Mouse (Mus musculus) lung, embryonic 16.5 days (tissue): ENCODE results near the gene Ctu2. TPM values are rescaled to one million over a fixed set of nuclear protein-coding genes. Genes with fewer than 3 reads are reported as not detected.

Experiments used
- ATAC-seq: fragments of 200-750 bp; cut with Nextera tagmentation; 2 replicates; pipeline ENCODE4 v1.8.0; 2017; ENCODE audit warnings: low read depth, mild to moderate bottlenecking, moderate library complexity
- H3K27ac ChIP-seq: fragments of 300-500 bp; sonication (generic); 2 replicates; pipeline ENCODE4 v1.5.1; 2014; ENCODE audit warnings: mild to moderate bottlenecking, control low read depth, low read length
- H3K27me3 ChIP-seq: fragments of 300-500 bp; sonication (generic); 2 replicates; pipeline ENCODE4 v1.6.1; 2014; ENCODE audit warnings: low read depth, low read length, mixed read lengths; ENCODE audit not compliant: control insufficient read depth, insufficient read depth
- H3K36me3 ChIP-seq: fragments of 300-500 bp; sonication (generic); 2 replicates; pipeline ENCODE4 v1.6.1; 2014; ENCODE audit warnings: low read length; ENCODE audit not compliant: control insufficient read depth, insufficient read depth
- H3K4me1 ChIP-seq: fragments of 300-500 bp; sonication (generic); replicated peaks from 2 replicates; pipeline ENCODE4 v1.6.1; 2014; ENCODE audit warnings: low read length, mixed read lengths; ENCODE audit not compliant: control insufficient read depth, insufficient read depth
- H3K4me2 ChIP-seq: fragments of 300-500 bp; sonication (generic); 2 replicates; pipeline ENCODE4 v1.6.1; 2014; ENCODE audit warnings: low read depth, low read length, control low read depth
- H3K4me3 ChIP-seq: fragments of 300-500 bp; sonication (generic); 2 replicates; pipeline ENCODE4 v1.5.1; 2014; ENCODE audit warnings: mild to moderate bottlenecking, low read length, control low read depth
- H3K9ac ChIP-seq: fragments of 300-500 bp; sonication (generic); 2 replicates; pipeline ENCODE4 v1.6.1; 2014; ENCODE audit warnings: low read length, control low read depth
- H3K9me3 ChIP-seq: fragments of 300-500 bp; sonication (generic); 2 replicates; pipeline ENCODE4 v1.6.1; 2016; ENCODE audit warnings: low read length; ENCODE audit not compliant: control insufficient read depth
- WGBS: fragments of 180-500 bp; shearing (Covaris S2); extraction: QIAGEN DNeasy Blood & Tissue Kit; methylation state at CpG from one replicate; pipeline ENCODE4 v1.1.7; 2014; 5-methylcytosine and 5-hydroxymethylcytosine counted together
- polyA plus RNA-seq: library from polyadenylated mRNA; unstranded; fragments of >200 nt; fragmentation: Nextera tagmentation; extraction: Ambion mirVana; gene quantifications from 2 replicates; pipeline ENCODE4 v1.2.1, GENCODE M21; 2015

The Ctu2 gene
- polyA plus RNA-seq, 1 experiment from 2014 or later: 36.9 TPM

DNA sequence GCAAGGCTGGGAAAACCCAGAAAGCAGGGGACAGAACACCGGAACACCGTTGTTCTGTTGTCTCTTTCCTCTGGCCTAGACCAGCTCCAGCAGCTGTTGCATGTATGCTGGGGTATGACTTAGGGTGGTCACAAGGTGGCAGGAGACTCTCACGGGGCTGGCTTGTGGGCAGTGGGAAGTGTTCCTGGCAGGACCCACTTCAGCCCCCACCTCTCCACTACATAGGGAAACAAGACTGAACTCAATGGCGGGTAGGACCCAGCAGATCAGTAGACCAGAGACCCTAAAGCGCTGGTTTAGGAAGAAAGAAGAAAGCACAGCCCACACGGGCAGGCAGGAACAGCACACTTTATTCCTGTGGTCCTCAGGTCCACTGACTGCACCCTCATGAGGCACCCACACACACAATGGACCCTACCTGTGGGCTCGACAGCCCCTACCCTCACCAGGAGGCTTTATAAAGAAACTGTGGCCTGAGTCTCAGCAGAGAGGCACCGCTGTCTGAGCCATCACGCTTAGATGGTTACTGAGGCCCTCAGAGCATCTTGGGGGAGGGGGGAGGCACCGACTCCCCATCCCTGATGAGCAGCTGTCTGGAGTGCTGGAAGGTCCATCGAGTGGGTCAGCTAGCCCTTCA is 42.6 kb upstream of the Ctu2 start:
- H3K9me3 ChIP-seq: 0 out of 2 replicates have a peak, but pooled peaks cover 5% of the 10 kb centered on the region
- H3K4me3 ChIP-seq: peak overlapping the region; percentile 73
- no peaks in the 10 kb centered on the region for H3K27me3 ChIP-seq
- H3K4me1 ChIP-seq: peaks cover 19% of the 10 kb centered on the region
- ATAC-seq: peak; percentile 31
- peak overlapping the region; percentile 89 for H3K9ac ChIP-seq
- H3K27ac ChIP-seq: peak overlapping the region; percentile 28; the same call in 1 of the 2 replicates
- 53% methylated on average over 11 of the region's 11 CpGs for WGBS
- peak overlapping the region; percentile 92 for H3K4me2 ChIP-seq
- peaks cover 4% of the 10 kb centered on the region for H3K36me3 ChIP-seq

DNA sequence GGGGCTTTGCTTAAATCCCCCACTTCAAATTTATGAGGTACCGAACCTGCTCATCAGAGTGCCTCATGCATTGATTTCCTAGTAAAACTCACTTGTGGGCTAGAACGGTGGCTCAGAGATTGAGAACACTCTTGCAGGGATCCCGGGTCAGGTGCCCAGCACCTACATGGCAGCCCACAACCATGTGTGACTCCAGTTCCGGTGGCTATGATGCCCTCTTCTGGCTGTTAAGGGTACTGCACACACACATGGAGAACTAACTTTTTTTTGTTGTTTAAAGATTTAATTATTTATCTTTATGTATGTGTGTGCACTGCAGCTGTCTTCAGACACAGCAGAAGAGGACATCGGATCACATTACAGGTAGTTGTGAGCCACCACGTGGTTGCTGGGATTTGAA is 40.6 kb upstream of the Ctu2 start:
- peaks cover 19% of the 10 kb centered on the region for H3K4me1 ChIP-seq
- 90% methylated on average over 6 of the region's 6 CpGs for WGBS
- H3K4me3 ChIP-seq: no peak overlapping the region
- H3K9ac ChIP-seq: no peak overlapping the region
- H3K4me2 ChIP-seq: no peak overlapping the region
- H3K36me3 ChIP-seq: peaks cover 4% of the 10 kb centered on the region
- H3K27ac ChIP-seq: no peak overlapping the region
- 0 out of 2 replicates have a peak, but pooled peaks cover 5% of the 10 kb centered on the region for H3K9me3 ChIP-seq
- no peaks in the 10 kb centered on the region for H3K27me3 ChIP-seq
- no peak for ATAC-seq

DNA sequence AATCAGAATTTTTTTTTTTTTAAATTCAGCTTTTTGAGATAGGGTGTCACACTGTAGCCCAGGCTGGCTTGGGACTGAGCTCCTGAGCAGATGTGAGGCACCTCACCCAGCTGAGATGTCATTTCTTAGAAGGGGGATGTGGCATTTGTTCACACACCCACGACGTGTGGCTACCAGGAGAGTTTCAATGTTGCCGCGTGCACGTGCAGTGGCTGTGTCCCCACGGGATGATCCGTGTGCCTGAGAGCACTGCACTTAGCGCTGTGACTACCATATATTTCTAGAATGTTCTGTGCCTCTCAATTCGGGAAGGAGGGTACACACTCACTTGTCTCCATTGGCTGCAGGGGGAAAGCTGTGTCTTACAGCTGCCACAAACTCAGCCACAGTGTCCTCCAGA is 39.8 kb upstream of the Ctu2 start:
- Histone ChIP-seq H3K9ac (no peak overlapping the region), H3K4me3 (no peak overlapping the region), H3K9me3 (0 out of 2 replicates have a peak, but pooled peaks cover 5% of the 10 kb centered on the region), H3K4me2 (no peak overlapping the region), H3K4me1 (peaks cover 18% of the 10 kb centered on the region), H3K36me3 (peaks cover 4% of the 10 kb centered on the region), H3K27ac (no peak overlapping the region), H3K27me3 (no peaks in the 10 kb centered on the region)
- WGBS: 92% methylated on average over 9 of the region's 9 CpGs
- ATAC-seq: no peak

DNA sequence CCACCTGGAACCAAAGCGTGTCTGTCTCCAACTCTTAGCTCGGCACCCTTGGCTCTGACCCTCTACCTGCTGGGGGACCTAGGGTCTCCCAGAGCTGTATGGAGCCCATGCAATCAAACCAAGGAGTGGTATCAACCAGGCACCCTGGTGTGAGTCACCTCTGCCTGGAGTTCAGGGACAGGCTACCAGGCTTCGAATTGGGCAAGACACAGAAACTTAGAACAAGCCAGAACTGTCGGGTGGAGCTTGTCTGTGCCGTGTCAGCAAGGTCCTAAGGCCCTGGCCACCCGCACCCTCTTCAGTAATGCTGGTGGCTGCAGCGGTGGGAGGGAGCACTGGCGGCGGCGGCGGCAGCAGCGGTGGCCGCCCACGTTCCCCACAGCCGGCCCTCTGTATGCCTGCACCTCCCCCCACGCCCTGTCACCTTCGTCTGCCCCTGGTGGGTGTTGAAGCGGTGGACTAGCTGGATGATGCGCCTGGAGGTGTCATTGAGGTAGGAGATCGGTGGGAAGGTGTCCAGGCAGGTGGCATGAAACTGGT is 39.3 kb upstream of the Ctu2 start:
- Histone ChIP-seq H3K4me2 (no peak overlapping the region), H3K9me3 (0 out of 2 replicates have a peak, but pooled peaks cover 5% of the 10 kb centered on the region), H3K36me3 (peaks cover 4% of the 10 kb centered on the region), H3K4me3 (no peak overlapping the region), H3K27ac (no peak overlapping the region), H3K9ac (no peak overlapping the region), H3K4me1 (peaks cover 13% of the 10 kb centered on the region), H3K27me3 (no peaks in the 10 kb centered on the region)
- WGBS: 82% methylated on average over 20 of the region's 20 CpGs
- ATAC-seq: no peak

DNA sequence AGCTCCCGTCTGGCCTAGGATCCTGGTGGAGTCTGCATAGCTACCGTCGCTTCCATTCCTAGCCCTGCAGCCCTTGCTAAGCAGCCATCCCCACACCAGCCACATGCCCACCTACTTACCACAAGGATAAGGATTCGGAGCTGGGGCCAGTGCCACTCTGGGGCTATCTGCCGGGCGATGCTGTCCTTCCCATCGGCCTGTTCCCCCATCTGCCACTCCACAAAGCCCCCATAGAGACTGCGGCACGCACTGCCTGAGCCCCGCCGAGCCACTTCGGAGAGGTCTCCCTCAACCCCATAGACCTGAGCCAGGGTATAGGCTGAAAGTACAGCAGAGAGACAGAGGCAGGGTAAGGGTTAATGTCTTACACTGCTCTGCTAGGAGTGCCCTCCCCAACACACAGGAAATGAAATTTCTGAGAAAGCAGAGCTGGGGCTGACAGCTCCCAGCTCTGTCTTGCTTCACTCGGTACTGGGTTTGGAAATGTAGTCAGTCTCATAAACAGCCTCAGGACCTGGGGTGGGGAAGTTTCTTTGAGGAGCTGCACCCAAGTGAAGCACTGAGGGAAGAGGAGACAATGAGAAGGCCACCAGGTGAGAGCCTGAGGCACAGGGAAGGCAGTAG is 38.1 kb upstream of the Ctu2 start:
- Histone ChIP-seq H3K9ac (0 out of 2 replicates have a peak overlapping the region, but pooled peaks have one; percentile 19), H3K4me1 (peaks cover 12% of the 10 kb centered on the region), H3K4me2 (no peak overlapping the region), H3K27me3 (no peaks in the 10 kb centered on the region), H3K9me3 (0 out of 2 replicates have a peak, but pooled peaks cover 5% of the 10 kb centered on the region), H3K4me3 (no peak overlapping the region), H3K27ac (peak overlapping the region; percentile 60), H3K36me3 (peaks cover 4% of the 10 kb centered on the region)
- WGBS: 83% methylated on average over 13 of the region's 13 CpGs
- ATAC-seq: peak; percentile 46

DNA sequence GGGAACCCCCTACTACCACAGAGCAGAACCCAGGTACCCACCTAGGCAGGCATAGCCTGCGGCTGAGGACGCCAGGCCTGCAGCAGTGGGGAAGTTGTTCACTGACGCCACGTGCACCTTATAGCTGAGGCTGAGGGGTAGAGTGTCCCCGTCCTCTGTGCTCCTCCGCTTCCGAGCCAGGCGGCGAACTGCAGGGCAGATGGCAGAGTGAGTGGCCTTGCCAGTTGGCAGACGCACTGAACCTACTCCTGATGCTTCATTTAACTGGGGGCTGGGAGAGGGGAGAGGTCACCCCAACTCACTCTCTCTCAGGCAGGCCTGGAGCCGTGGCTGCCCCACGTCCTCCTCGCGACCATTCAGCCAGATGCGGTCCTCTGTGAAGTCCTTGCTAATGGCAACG is 36.6 kb upstream of the Ctu2 start:
- no peak for ATAC-seq
- WGBS: 93% methylated on average over 16 of the region's 16 CpGs
- H3K36me3 ChIP-seq: peaks cover 4% of the 10 kb centered on the region
- H3K4me1 ChIP-seq: peaks cover 7% of the 10 kb centered on the region
- no peak overlapping the region for H3K27ac ChIP-seq
- H3K9me3 ChIP-seq: 0 out of 2 replicates have a peak, but pooled peaks cover 5% of the 10 kb centered on the region
- H3K9ac ChIP-seq: no peak overlapping the region
- H3K4me2 ChIP-seq: no peak overlapping the region
- no peak overlapping the region for H3K4me3 ChIP-seq
- H3K27me3 ChIP-seq: no peaks in the 10 kb centered on the region

DNA sequence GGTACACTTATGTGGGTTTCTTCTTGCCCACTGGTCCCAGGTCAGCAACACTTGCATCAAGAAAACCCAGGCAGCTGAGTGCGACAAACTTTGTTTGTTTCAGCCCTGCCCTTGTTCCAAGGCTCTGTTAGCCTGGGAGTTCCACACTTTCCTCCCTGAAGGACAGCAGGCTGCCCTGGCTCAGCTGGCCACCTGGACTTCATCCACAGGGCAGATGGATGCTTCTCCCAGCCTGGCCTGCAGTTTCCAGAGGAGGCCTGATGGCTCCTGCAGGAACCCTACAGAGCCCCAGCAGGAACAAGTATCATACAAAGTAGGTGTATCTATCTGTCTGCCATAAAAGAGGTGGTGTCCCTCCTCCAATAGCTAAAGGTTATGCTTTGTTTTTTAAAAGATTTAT is 34.6 kb upstream of the Ctu2 start:
- WGBS: 90% methylated on average over 1 of the region's 1 CpGs

DNA sequence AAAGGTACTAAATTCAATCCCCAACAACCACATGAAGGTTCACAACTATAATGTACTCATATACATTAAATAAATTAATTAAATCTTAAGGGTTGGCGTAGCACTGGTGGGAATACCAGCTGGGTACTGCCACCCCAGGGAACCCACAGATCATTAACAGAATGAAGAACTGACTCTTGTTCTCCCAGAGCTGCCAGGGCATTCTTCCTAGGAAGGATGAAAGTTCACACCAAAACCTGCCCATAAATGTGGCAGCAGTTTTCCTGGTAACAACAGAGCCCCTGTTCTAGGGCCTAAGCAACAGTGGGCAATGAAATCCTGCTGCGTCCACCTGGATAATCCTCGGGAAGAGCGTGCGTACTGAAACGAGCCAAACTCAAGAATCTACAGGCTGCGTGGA is 33.6 kb upstream of the Ctu2 start:
- H3K36me3 ChIP-seq: no peaks in the 10 kb centered on the region
- no peak overlapping the region for H3K27ac ChIP-seq
- WGBS: 19% methylated on average over 7 of the region's 7 CpGs
- no peaks in the 10 kb centered on the region for H3K9me3 ChIP-seq
- peak overlapping the region; percentile 80 for H3K4me3 ChIP-seq
- peak overlapping the region; percentile 99 for H3K4me2 ChIP-seq
- H3K4me1 ChIP-seq: peaks cover 22% of the 10 kb centered on the region
- no peak for ATAC-seq
- H3K27me3 ChIP-seq: no peaks in the 10 kb centered on the region
- peak overlapping the region; percentile 77 for H3K9ac ChIP-seq

More for the DNA sequence above, 34.6 kb upstream of the Ctu2 start:
- Histone ChIP-seq H3K4me2 (no peak overlapping the region), H3K27ac (no peak overlapping the region), H3K9ac (no peak overlapping the region), H3K27me3 (no peaks in the 10 kb centered on the region), H3K9me3 (no peaks in the 10 kb centered on the region), H3K36me3 (no peaks in the 10 kb centered on the region), H3K4me3 (no peak overlapping the region), H3K4me1 (peaks cover 22% of the 10 kb centered on the region)
- no peak for ATAC-seq

DNA sequence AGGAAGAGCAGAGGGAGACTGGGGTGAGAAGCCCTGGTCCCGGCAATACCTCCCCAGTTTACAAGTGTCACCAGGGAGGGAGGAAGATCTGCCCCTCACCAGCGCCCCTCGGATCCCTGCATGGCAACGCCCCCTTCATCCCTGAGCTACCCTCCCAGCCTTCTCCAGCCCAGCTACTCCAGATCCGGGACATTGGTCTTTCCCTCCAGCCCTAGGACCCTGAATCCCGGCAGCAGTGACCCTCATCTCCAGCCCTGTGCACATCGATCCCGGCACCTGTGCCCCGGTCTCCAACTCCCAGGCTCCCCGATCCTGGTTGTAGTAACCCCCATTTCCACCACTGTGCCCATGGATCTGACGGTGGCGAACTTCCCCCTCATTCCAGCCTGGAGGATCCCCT is 33.2 kb upstream of the Ctu2 start:
- Histone ChIP-seq H3K9ac (peak overlapping the region; percentile 77), H3K4me2 (peak overlapping the region; percentile 99), H3K9me3 (no peaks in the 10 kb centered on the region), H3K4me3 (peak overlapping the region; percentile 80), H3K4me1 (peaks cover 22% of the 10 kb centered on the region), H3K27ac (peak overlapping the region; percentile 73), H3K36me3 (no peaks in the 10 kb centered on the region), H3K27me3 (no peaks in the 10 kb centered on the region)
- WGBS: under 1% methylated on average over 12 of the region's 12 CpGs
- ATAC-seq: no peak
